Mouse (Mus musculus) megakaryocyte, adult 5-6 weeks (primary cell): ENCODE measurements around the gene Tprg. TPM values are rescaled to one million over a fixed set of nuclear protein-coding genes. Genes with fewer than 3 reads are reported as not detected.

Experiments
- ATAC-seq: 2 replicates; pipeline ENCODE4 v1.8.0; 2016; ENCODE audit warnings: mild to moderate bottlenecking, inconsistent platforms; ENCODE audit not compliant: poor library complexity, severe bottlenecking
- total RNA-seq, 2 experiments: library from RNA; stranded (forward) in 1 of 2; stranded (reverse) in 1 of 2; fragments of 153-499, 151-499 nt in 1 of 2; fragments of 221-1000, 200-1000 nt in 1 of 2; gene quantifications; 2 replicates each; pipeline versions ENCODE4 v1.2.3 to v1.2.4; 2015 to 2017

The Tprg gene
- total RNA-seq, 2 experiments from 2014 or later, result not detected

DNA sequence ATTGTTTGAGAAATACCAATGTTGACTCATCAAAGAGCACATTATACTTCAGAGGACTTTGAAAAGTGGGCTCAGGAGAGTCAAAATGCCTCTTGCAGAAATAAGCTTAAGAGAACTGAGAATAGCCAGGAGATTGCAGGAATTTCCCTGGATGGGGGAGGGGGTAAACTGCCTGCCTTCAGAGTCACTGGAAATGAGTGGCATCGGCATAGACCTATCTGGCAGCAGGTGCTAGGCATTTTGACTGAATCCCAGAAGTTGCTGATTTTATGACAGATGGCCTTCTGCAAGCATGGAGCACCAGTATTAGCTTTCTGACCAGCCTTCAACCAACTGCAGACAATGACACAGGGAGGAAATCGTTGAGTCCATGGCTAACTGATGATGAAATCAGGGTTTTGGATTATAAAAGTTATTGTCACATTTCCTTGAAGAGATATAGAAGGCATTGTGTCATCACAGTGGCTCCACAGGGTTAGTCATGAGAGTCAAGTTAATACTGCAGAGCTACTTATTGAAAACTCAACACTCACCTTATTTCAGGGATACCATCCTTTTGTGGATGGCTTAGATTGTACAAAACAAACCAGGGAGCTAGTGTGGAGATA is 39.1 kb downstream of the Tprg start:
- no peak for ATAC-seq

DNA sequence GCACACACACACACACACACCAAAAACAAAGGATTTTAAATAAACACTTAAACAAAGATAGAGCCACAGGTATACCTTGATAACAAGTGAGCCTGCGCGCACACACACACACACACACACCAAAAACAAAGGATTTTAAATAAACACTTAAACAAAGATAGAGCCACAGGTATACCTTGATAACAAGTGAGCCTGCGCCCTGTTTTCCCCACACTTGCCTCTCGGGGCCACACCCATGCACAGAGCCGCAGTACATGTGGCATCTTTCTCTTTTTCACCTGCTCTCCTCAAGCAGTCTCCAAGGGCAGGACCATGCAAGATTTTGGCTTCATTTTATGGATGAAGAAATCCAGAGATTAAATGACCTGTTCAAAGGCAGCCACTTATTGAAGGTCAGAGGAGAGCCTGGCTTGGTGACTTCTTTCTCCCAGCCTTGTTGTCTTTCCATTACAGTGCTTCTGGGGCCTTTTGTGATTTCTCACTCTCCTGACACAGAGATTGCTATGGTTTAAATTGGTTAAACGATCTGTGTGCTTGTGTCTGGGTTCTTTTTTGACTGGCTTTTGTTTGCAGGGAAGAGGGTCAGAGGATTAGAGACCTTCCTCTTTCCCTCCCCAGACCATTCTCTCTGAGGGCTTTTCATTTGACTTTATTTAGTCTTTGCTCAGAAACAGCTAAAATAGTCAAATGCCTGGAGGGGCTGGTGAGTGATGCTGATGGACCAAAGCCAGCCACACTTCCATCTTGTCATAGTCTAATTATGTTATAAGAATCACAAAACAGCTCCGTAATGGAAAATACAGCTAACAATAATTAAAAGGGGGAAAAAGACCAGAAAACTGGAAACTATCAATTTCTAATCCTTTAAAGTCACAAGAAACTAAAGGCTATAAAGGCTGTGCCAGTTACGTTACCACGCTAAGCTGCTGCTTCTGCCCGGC is 46.9 kb downstream of the Tprg start:
- no peak for ATAC-seq

DNA sequence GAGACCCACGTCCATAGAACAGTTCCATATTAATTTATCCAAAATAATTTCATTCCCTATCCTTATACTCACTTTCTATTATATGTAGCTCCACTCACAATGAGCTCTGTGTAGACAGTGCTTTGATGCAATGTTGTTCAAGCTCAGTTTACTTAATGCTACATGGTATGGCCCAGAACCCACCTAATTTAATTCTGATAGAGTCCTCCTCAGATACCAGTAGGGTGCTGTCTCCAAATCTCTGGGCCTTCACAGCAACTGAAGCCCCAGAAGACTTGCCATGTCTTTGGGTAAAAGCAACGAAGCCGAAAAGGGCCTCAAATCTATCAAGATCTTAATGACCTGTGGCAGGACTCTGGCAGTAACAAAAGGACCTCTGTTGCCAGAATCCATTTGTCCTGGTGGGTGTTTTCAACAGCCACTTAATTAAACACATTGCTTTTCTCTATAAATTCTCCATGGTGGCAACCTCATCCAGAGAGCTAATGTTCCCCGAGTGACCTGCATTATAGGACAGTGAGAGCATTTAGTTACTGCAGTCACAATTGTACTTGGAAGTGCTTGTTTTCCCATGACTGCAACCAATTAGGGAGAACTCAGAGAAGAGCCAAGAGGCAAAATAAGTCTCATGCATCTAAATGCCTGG is 48.6 kb downstream of the Tprg start:
- ATAC-seq, result no peak

- ATAC-seq, result no peak
These were observed 63.0 kb downstream of the Tprg start for GRCm38 (mm10) chr16:25349626-25350025.

- ATAC-seq, result no peak
These were observed 81.2 kb downstream of the Tprg start for GRCm38 (mm10) chr16:25367834-25368233.

DNA sequence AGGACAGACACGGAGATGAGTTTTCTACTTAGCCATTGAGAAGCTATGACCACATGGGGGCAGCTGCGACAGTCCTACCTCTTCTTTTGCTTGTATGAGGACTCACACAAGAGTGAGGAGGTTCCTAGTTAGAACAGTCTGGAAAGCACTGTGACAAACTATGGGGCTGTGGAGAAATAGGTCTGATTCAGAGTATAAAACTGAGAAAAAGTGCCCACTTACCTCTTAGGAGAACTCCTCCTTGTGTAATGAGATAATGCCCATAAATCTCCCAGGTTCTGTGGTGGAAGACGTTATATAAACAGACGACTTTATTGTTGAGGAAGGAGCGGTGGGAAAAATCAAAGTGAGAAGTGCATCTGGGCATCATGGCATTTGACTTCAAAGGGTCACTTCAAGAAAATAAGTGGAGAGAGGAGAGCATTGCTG is 83.4 kb downstream of the Tprg start:
- no peak for ATAC-seq

GRCm38 (mm10) chr16:25374121-25374520 is 87.5 kb downstream of the Tprg start:
- ATAC-seq, result no peak

GRCm38 (mm10) chr16:25374775-25375174 is 88.2 kb downstream of the Tprg start:
- no peak for ATAC-seq

- ATAC-seq, result peak; percentile 99
These were observed 90.2 kb downstream of the Tprg start for GRCm38 (mm10) chr16:25376720-25377373.

- no peak for ATAC-seq
These were observed 91.1 kb downstream of the Tprg start for GRCm38 (mm10) chr16:25377695-25378094.

DNA sequence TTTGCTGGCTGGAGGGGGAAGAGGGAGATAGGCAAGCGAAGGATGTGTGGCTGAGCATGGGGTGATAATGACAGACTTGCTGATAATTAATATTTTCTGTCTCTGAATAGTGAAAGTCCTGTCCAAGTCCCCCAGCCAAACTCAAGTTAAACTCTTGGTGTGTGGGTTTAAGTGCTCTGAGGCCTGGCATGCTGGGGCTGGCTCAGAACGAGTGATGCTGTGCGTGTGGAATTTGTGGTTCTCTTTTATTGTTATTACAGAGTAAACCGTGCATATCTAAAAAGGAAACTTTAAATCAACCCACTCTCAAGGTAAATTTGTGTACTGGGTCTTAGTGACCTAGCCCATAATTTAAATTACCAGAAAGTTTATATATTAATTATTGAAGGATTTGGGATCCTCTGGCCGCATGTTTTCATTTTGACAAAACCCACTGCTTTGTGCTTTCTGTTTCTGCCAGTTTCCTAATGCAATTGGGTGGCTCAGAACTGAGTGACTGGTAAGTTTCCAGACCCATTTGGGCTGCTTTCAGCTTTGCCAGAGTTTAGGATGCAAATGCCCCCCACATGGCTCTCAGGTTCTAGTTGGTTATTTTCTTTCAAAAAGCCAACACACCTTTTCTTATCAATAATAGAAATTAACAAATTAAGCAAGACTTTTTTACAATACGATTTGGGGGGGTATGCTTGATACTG is 99.0 kb downstream of the Tprg start:
- ATAC-seq, result no peak

GRCm38 (mm10) chr16:25394676-25395075 is 108.1 kb downstream of the Tprg start:
- ATAC-seq, result no peak

- 0 out of 2 replicates have a peak, but pooled peaks have one; percentile 30 for ATAC-seq
These were observed 117.5 kb downstream of the Tprg start for GRCm38 (mm10) chr16:25404156-25404555.

- no peak for ATAC-seq
These were observed 120.7 kb downstream of the Tprg start for GRCm38 (mm10) chr16:25407204-25407886.

DNA sequence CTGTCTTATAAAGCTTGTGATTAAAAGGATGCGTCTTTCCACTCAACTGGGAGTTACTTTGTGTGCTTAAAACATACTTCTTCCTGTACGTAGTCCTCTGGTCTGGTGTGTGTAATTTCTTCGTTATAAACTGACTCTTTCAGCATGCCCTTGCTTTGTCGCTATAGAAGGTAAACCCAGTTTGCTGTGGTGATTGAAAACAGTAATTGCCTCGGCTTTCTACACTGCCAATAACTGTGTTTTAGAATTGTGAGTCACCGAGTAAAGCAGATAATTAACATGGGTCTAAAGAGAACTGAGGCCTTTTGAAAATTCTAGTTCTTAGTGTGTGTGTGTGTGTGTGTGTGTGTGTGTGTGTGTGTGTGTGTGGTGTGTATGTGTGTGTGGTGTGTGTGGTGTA is 121.4 kb downstream of the Tprg start:
- no peak for ATAC-seq

DNA sequence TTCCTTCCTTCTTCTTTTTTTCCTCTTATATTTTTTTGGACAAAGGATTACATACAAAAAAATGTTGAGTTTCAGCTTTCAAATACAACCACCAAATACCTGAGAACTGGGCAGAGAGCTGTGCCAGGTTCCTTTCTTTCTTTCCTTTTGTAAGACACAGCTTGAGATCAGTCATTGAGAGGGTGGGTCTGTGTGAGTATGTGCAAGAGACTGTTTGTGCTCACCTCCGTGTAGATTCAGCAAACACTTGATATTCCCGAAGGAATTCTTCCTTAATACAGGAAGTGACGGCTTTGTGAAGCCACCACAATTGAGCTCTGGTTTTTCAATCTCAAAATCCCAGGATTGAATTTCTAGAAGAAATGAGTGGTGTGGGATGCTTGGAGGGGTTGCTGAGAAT is 124.7 kb downstream of the Tprg start:
- ATAC-seq, result no peak

GRCm38 (mm10) chr16:25413885-25414284 is 127.3 kb downstream of the Tprg start:
- no peak for ATAC-seq

DNA sequence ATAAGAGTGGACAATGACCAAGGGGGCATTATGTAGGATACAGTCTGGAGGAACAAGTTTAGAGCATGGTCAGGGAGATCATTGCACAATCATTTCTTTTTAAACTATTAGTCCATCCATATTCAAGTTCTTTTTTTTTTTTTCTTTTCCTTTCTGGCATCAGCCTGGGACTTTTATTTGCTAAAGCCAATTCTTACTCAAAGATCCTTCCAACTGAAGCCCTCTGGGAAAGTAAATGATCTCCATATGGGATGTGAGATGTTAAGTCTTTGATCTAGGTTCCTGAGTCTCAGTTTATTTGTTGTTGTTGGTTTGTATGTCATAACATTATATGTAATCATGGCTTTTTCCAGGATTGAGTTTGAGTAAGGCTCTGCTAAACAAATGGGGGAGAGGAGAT is 128.6 kb downstream of the Tprg start:
- ATAC-seq, result no peak

GRCm38 (mm10) chr16:25417875-25418630 is 131.4 kb downstream of the Tprg start:
- ATAC-seq, result no peak
